Mouse (Mus musculus): ENCODE measurements around the gene Fam129b. TPM values are rescaled to one million over a fixed set of nuclear protein-coding genes. Genes with fewer than 3 reads are reported as not detected.
A peak's percentile ranks its signal among the peaks of the same experiment; 100 is the strongest.
"Not testable (repeated sequence)": the region's sequence is repeated elsewhere in the genome, so short reads cannot be mapped to it uniquely, and the experiment has no call there.

Gene Fam129b
- 10 to 100 TPM; 26.0 to 26.6 TPM for total RNA-seq (2021)

GRCm38 (mm10) chr2:32875675-32876489 lies at the start of gene Fam129b:
TSS of gene Fam129b (plus strand) at chr2:32876114.
- intact Hi-C loops (cut with DNase I): loop anchor here (5.0 kb wide), 1 partner anchor 36 kb away; no protein-coding TSS in a partner anchor
- DNase-seq (ENCODE audit: extremely low spot score in 1 of 2, low spot score in 2 of 2): peak; percentile 51 to 91

GRCm38 (mm10) chr2:32828979-32829676 lies 46.8 kb upstream of the Fam129b start:
- intact Hi-C loops (cut with DNase I): no loop called here
- DNase-seq (ENCODE audit: extremely low spot score in 1 of 2, low spot score in 2 of 2): no peak

GRCm38 (mm10) chr2:32834496-32834895 lies 41.4 kb upstream of the Fam129b start:
- intact Hi-C loops (cut with DNase I): no loop called here

GRCm38 (mm10) chr2:32835588-32835987 lies 40.3 kb upstream of the Fam129b start:
- DNase-seq (ENCODE audit: extremely low spot score in 1 of 2, low spot score in 2 of 2): no peak
- intact Hi-C loops (cut with DNase I): no loop called here

More at GRCm38 (mm10) chr2:32834496-32834895, 41.4 kb upstream of the Fam129b start:
- peak in 1 of 2 experiments; percentile 68 for DNase-seq (ENCODE audit: extremely low spot score in 1 of 2, low spot score in 2 of 2)

GRCm38 (mm10) chr2:32838147-32838884 lies 37.6 kb upstream of the Fam129b start:
- intact Hi-C loops (cut with DNase I): no loop called here
- no peak for DNase-seq (ENCODE audit: extremely low spot score in 1 of 2, low spot score in 2 of 2)

- intact Hi-C loops (cut with DNase I): no loop called here
- no peak for DNase-seq (ENCODE audit: extremely low spot score in 1 of 2, low spot score in 2 of 2)
These were observed 36.7 kb upstream of the Fam129b start for GRCm38 (mm10) chr2:32839261-32839660.

- intact Hi-C loops (cut with DNase I): no loop called here
- no peak for DNase-seq (ENCODE audit: extremely low spot score in 1 of 2, low spot score in 2 of 2)
These were observed 34.8 kb upstream of the Fam129b start for GRCm38 (mm10) chr2:32841099-32841498.

GRCm38 (mm10) chr2:32842558-32842957 lies 33.4 kb upstream of the Fam129b start:
- DNase-seq (ENCODE audit: extremely low spot score in 1 of 2, low spot score in 2 of 2): no peak
- intact Hi-C loops (cut with DNase I): no loop called here

- intact Hi-C loops (cut with DNase I): no loop called here
- no peak for DNase-seq (ENCODE audit: extremely low spot score in 1 of 2, low spot score in 2 of 2)
These were observed 30.3 kb upstream of the Fam129b start for GRCm38 (mm10) chr2:32845572-32846100.

- DNase-seq (ENCODE audit: extremely low spot score in 1 of 2, low spot score in 2 of 2): peak; percentile 67 to 86
- intact Hi-C loops (cut with DNase I): no loop called here
These were observed 29.7 kb upstream of the Fam129b start for GRCm38 (mm10) chr2:32846101-32846804.

- peak; percentile 87 to 97 for DNase-seq (ENCODE audit: extremely low spot score in 1 of 2, low spot score in 2 of 2)
- intact Hi-C loops (cut with DNase I): no loop called here
These were observed 29.0 kb upstream of the Fam129b start, which contains the start of gene Stxbp1 for GRCm38 (mm10) chr2:32846805-32847467. TSS of gene Stxbp1 (minus strand) at chr2:32847245.

GRCm38 (mm10) chr2:32847468-32847821 lies 28.5 kb upstream of the Fam129b start:
- intact Hi-C loops (cut with DNase I): no loop called here

GRCm38 (mm10) chr2:32852156-32852555 lies 23.8 kb upstream of the Fam129b start:
- intact Hi-C loops (cut with DNase I): no loop called here
- peak in 1 of 2 experiments; percentile 75 for DNase-seq (ENCODE audit: extremely low spot score in 1 of 2, low spot score in 2 of 2)

More at GRCm38 (mm10) chr2:32847468-32847821, 28.5 kb upstream of the Fam129b start:
- DNase-seq (ENCODE audit: extremely low spot score in 1 of 2, low spot score in 2 of 2): no peak

GRCm38 (mm10) chr2:32853716-32854115 lies 22.2 kb upstream of the Fam129b start:
- DNase-seq (ENCODE audit: extremely low spot score in 1 of 2, low spot score in 2 of 2): not testable (repeated sequence)
- intact Hi-C loops (cut with DNase I): loop anchor here (1.0 to 2.0 kb wide), 2 partner anchors 32 to 75 kb away; no protein-coding TSS in a partner anchor

GRCm38 (mm10) chr2:32854206-32854605 lies 21.7 kb upstream of the Fam129b start:
- intact Hi-C loops (cut with DNase I): loop anchor here (1.0 to 2.0 kb wide), 2 partner anchors 33 to 75 kb away; no protein-coding TSS in a partner anchor
- DNase-seq (ENCODE audit: extremely low spot score in 1 of 2, low spot score in 2 of 2): peak; percentile 80 to 92

GRCm38 (mm10) chr2:32855046-32855785 lies 20.7 kb upstream of the Fam129b start:
- intact Hi-C loops (cut with DNase I): loop anchor here (2.0 to 5.0 kb wide), 2 partner anchors 76 to 143 kb away; partner anchors contain the start of gene Cdk9
- DNase-seq (ENCODE audit: extremely low spot score in 1 of 2, low spot score in 2 of 2): no peak
